Mouse (Mus musculus): ENCODE results near the gene Gtf3c5.
A peak's percentile ranks its signal among the peaks of the same experiment; 100 is the strongest.

The Gtf3c5 gene

DNA sequence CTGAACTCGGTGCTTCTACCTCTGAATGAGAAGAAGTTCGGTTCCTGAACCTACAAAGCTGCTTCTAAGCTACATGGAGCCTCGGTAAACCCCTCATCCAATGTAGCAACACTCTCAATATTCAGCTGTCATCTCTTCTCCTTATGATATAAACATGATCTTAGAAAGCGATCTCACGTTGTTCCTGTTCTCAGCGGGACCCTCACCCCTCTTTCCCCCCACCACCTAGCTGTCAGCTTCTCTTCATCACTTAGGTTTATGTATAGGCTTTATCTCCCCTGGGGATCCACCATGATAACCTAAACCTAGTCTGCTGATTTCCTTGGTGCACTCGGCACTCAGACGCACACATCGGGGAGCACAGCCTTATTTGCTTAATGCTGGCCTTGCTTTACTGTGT is at the start of gene Gtf3c5:
TSS of gene Gtf3c5 (minus strand) at position 101 of the 400 bp plus-strand sequence.
- no peak for DNase-seq

GRCm38 (mm10) chr2:28633136-28633535 is 49.6 kb upstream of the Gtf3c5 start:
- DNase-seq = no peak

GRCm38 (mm10) chr2:28632626-28633025 is 49.1 kb upstream of the Gtf3c5 start:
- DNase-seq = peak; percentile 53

- DNase-seq = peak; percentile 85
Observed at GRCm38 (mm10) chr2:28629911-28630381, 46.4 kb upstream of the Gtf3c5 start.

- DNase-seq = no peak
Observed at GRCm38 (mm10) chr2:28628053-28628452, 44.5 kb upstream of the Gtf3c5 start.

GRCm38 (mm10) chr2:28626038-28626437 is 42.5 kb upstream of the Gtf3c5 start:
- no peak for DNase-seq

GRCm38 (mm10) chr2:28624870-28625269 is 41.3 kb upstream of the Gtf3c5 start:
- no peak for DNase-seq

- DNase-seq = no peak
Observed at GRCm38 (mm10) chr2:28622521-28623124, 39.1 kb upstream of the Gtf3c5 start.

- DNase-seq = no peak
Observed at GRCm38 (mm10) chr2:28621664-28622171, 38.2 kb upstream of the Gtf3c5 start, which contains the start of gene Gfi1b. Gene Gfi1b (minus strand): TSS chr2:28621982.

DNA sequence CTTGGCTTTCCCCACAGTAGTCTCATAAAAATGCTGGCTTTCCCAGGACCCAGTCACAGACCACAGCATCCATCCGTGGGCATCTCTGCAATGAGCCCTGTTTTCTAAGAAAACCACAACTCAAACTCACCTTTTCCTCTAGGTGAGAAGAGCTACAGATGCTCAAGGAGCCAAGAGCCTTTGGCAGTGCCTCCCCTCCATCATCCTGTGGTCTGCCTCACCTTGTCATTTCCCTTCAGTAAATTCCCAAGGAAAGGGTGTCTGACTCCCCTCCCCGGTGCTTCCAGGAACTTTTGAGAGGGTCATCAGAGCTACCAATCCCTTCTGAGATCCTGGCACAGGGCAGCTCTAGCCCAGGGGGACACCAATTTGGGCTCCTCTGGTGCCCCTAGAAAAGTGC is 37.6 kb upstream of the Gtf3c5 start:
- DNase-seq = no peak

GRCm38 (mm10) chr2:28620522-28620921 is 37.0 kb upstream of the Gtf3c5 start:
- DNase-seq = no peak

DNA sequence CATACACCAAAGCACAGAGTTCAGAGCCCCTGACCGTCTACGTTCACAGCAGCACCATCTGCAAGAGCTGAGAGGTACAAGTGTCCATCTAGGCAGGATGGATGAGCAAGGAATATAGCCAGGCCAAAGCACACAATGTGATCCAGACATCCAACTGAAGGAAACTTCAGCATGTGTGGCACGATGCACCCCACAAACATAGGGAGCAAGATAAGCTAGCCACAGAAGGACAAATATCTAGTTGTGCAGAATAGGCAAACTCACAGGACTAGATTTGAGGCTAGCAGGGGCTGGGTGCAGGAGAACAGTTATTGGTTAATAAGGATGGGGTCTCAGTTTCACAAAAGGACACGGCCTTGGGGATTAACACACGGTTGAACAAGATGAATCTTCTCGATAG is 35.8 kb upstream of the Gtf3c5 start:
- no peak for DNase-seq

DNA sequence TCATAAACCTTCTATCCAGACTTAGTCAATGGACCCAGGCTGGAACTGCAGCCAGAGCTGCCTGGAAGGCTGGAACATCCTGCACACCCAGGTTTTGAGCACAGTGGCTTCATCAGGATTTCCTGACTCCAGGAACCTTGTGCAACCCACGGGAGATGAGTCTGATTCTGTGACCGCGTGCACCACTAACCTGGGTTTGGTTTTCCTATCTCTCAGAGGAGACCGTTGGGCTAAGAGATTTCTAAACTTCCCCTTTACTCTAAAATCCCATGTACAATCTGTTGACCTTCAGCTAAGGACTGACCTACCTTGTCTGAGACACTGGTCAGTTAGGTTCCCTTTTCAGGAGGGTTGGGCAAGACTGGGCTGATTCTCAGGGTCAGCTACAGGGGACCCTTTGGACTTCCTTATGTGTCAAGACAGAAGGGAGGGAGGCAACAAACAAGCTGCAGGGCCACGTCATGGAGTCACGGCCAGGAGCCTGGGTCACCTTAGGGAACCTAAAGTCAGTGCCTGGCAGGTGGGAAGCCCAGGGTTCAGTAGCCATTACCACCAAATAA is 35.3 kb upstream of the Gtf3c5 start:
- DNase-seq = no peak

GRCm38 (mm10) chr2:28617498-28618486 is 34.2 kb upstream of the Gtf3c5 start:
- DNase-seq = no peak

DNA sequence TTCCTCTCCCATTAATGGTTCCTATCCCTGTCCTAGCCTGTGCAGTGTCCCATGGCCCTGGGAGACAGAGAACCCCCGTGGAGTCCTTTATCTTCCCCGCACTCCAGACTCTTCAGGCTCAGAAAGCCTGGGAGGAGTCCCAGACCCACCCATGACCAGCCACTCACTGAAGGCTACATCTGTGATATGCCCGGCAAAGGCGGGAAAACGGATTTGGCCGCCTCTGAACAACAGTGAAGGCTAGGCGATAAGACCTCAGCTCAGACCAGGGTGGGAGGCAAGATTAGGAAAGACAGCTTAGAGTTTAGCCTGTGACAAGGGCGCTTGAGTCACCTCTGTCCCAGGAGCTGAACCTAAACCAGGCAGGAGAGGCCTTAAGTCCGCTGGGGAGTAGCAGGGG is 33.3 kb upstream of the Gtf3c5 start:
- DNase-seq = no peak

DNA sequence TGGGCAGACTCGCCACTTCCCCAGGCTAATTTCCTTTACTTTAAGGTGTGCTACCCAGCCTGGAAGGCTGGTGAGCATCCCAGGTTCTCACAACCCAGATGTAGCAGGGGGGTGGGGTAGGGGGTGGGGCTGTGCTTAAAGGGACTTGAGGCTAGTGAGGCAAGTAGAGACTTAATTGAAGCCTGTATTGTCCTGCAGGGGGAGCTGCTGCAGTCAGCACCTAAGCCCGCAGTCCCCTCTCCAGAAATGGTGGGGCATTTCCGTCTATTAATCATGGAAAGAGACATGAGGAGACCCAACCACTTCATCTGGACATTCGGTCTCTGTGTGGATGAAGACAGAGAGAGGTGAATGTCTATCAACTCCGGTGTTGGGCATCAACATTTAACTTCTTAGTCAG is 32.8 kb upstream of the Gtf3c5 start:
- DNase-seq = no peak

- DNase-seq = no peak
Observed at GRCm38 (mm10) chr2:28613599-28613998, 30.0 kb upstream of the Gtf3c5 start.

- no peak for DNase-seq
Observed at GRCm38 (mm10) chr2:28612436-28613063, 29.0 kb upstream of the Gtf3c5 start.

DNA sequence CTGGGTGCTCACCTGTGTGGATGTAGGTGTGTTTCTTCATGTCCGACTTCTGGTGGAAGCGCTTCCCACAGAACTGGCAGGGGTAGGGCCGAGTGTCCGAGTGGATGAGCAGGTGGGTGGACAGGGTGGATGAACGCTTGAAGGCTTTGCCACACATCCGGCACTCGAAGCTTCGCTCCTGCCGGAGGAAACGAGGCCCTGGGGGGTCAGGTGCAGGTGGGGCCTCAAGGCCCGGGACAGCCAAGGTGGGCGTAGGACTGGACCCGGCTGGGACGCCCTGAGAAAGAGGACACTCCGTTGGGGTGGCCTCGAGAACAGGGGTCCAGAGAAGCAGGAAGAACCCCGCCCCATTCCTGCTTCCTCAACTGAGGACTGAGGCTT is 27.8 kb upstream of the Gtf3c5 start:
- no peak for DNase-seq

- no peak for DNase-seq
Observed at GRCm38 (mm10) chr2:28610716-28611406, 27.3 kb upstream of the Gtf3c5 start.

DNA sequence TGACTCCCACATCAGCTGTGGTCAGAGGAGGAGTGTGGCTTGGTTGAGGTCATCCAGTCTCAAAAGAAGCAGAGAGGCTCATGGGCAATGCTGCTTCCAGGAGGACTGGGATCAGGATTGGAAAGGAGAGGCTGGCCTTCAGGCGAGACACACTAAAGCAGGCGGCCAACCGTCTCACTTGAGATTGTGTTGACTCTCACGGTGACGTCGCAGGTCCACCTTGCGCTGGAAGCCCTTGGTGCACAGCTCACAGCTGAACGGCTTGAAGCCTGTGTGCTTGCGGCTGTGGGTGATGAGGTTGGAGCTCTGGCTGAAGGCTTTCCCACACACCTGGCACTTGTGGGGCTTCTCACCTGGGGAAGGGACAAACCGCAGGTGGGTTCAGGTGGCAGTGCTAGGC is 26.3 kb upstream of the Gtf3c5 start:
- no peak for DNase-seq

Measured in kidney, adult 11 months (tissue).